Mouse (Mus musculus) hindbrain, postnatal 0 days (tissue): ENCODE measurements around the gene Gtdc1. TPM values are rescaled to one million over a fixed set of nuclear protein-coding genes. Genes with fewer than 3 reads are reported as not detected.

Experiments used
- ATAC-seq: fragments of 200-750 bp; cut with Nextera tagmentation; 2 replicates; pipeline ENCODE4 v1.8.0; 2017; ENCODE audit warnings: mild to moderate bottlenecking, moderate TSS enrichment, moderate library complexity
- DNase-seq: peaks from one replicate; pipeline ENCODE4 v3.0.0-alpha.2; 2015; ENCODE audit warnings: low spot score
- H3K27ac ChIP-seq: fragments of 300-500 bp; sonication (generic); 2 replicates; pipeline ENCODE4 v1.5.1; 2014; ENCODE audit warnings: mild to moderate bottlenecking
- H3K27me3 ChIP-seq: fragments of 300-500 bp; sonication (generic); 2 replicates; pipeline ENCODE4 v1.6.1; 2014; ENCODE audit warnings: low read length, mixed read lengths; ENCODE audit not compliant: insufficient read depth
- H3K36me3 ChIP-seq: fragments of 300-500 bp; sonication (generic); 2 replicates; pipeline ENCODE4 v1.6.1; 2014; ENCODE audit warnings: low read length, mixed read lengths; ENCODE audit not compliant: insufficient read depth
- H3K4me1 ChIP-seq: fragments of 300-500 bp; sonication (generic); 2 replicates; pipeline ENCODE4 v1.6.1; 2014; ENCODE audit warnings: antibody characterized with exemption, low read length, mixed read lengths; ENCODE audit not compliant: insufficient read depth
- H3K4me2 ChIP-seq: fragments of 300-500 bp; sonication (generic); 2 replicates; pipeline ENCODE4 v1.6.1; 2014; ENCODE audit warnings: low read depth, mild to moderate bottlenecking, low read length, moderate library complexity, mixed read lengths
- H3K4me3 ChIP-seq: fragments of 300-500 bp; sonication (generic); 2 replicates; pipeline ENCODE4 v1.5.1; 2014; ENCODE audit warnings: low read length
- H3K9ac ChIP-seq: fragments of 300-500 bp; sonication (generic); replicated peaks from 2 replicates; pipeline ENCODE4 v1.6.1; 2014; ENCODE audit warnings: mild to moderate bottlenecking, low read length, moderate library complexity, mixed read lengths
- H3K9me3 ChIP-seq: fragments of 300-500 bp; sonication (generic); 2 replicates; pipeline ENCODE4 v1.6.1; 2016; ENCODE audit warnings: low read length, mixed read lengths
- CTCF ChIP-seq: IDR thresholded peaks from 2 replicates; pipeline ENCODE4 v1.5.1; 2016; ENCODE audit warnings: antibody characterized with exemption, control low read depth, low read depth
- WGBS: fragments of 180-500 bp; shearing (Covaris S2); extraction: QIAGEN DNeasy Blood & Tissue Kit; methylation state at CpG from one replicate; pipeline ENCODE4 v1.1.7; 2014; 5-methylcytosine and 5-hydroxymethylcytosine counted together
- polyA plus RNA-seq: library from polyadenylated mRNA; unstranded; fragments of >200 nt; fragmentation: Nextera tagmentation; extraction: Ambion mirVana; gene quantifications from 2 replicates; pipeline ENCODE4 v1.2.1, GENCODE M21; 2015
- total RNA-seq: library from RNA; depleted of rRNA; stranded (reverse); fragments of >200 nt; gene quantifications from 2 replicates; pipeline ENCODE4 v1.2.3, GENCODE M21; 2014

The Gtdc1 gene
- total and polyA plus RNA-seq, 2 experiments from 2014 or later, result 25.8 to 40.6 TPM

DNA sequence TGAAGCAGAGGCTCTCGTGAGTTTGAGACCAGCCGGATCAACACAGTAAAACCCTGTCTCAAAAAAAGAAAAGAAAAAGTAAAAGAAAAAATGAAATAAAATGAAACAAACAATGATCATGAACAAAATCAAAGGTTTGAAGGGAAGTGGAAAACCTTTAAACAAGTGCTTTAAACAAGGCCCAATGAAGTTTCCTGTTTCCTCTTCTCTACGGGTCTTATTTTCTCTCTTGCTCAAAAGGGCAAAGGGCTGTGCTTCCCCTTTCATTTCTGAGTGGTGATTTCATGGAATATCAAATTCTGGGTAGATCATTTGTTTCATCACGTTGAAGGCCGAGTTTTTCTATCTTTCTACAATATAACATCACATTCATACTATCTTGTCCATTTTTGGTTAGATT lies 136.3 kb downstream of the Gtdc1 start:
- DNase-seq, result no peak
- Histone ChIP-seq H3K9ac (no peak overlapping the region), H3K27me3 (no peaks in the 10 kb centered on the region), H3K9me3 (no peaks in the 10 kb centered on the region), H3K4me2 (no peak overlapping the region), H3K4me1 (no peaks in the 10 kb centered on the region), H3K36me3 (no peaks in the 10 kb centered on the region), H3K27ac (no peak overlapping the region), H3K4me3 (no peak overlapping the region)
- 91% methylated on average over 5 of the region's 5 CpGs for WGBS
- ATAC-seq, result no peak
- no peak for TF ChIP-seq CTCF

GRCm38 (mm10) chr2:44782746-44783145 lies 144.7 kb downstream of the Gtdc1 start:
- H3K36me3 ChIP-seq, result no peaks in the 10 kb centered on the region
- no peaks in the 10 kb centered on the region for H3K27me3 ChIP-seq
- DNase-seq, result no peak
- H3K4me1 ChIP-seq, result no peaks in the 10 kb centered on the region
- no peak overlapping the region for H3K27ac ChIP-seq
- H3K4me2 ChIP-seq, result no peak overlapping the region
- no peak for ATAC-seq
- no peak overlapping the region for H3K9ac ChIP-seq
- WGBS, result 97% methylated on average over 4 of the region's 4 CpGs
- no peaks in the 10 kb centered on the region for H3K9me3 ChIP-seq
- no peak overlapping the region for H3K4me3 ChIP-seq
- no peak for TF ChIP-seq CTCF

DNA sequence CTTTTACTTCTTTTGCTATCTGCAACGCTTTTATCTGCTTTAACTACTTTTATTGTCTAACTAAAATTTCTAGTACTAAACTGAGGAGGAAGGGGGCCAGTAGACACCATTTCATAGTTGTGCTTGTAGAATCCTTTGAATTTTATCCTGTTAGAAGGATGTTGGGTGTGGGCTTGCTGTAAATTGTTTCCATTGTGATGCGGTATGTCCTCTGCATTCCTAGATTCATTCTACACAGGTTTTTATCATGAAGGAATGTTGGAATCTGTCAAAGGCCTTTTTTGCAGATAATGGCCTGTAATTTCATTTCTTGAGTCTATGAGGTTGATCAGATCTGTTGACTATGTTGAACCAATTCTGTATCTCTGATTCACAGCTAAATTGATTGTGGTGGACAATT lies 146.5 kb downstream of the Gtdc1 start:
- Histone ChIP-seq H3K4me2 (no peak overlapping the region), H3K36me3 (no peaks in the 10 kb centered on the region), H3K4me1 (no peaks in the 10 kb centered on the region), H3K9ac (no peak overlapping the region), H3K27me3 (no peaks in the 10 kb centered on the region), H3K27ac (no peak overlapping the region), H3K9me3 (no peaks in the 10 kb centered on the region), H3K4me3 (no peak overlapping the region)
- no peak for TF ChIP-seq CTCF
- ATAC-seq (no peak), DNase-seq (no peak)
- 97% methylated on average over 2 of the region's 2 CpGs for WGBS

GRCm38 (mm10) chr2:44763898-44764297 lies 163.6 kb downstream of the Gtdc1 start:
- 88% methylated on average over 1 of the region's 1 CpGs for WGBS
- Histone ChIP-seq H3K4me2 (no peak overlapping the region), H3K36me3 (no peaks in the 10 kb centered on the region), H3K4me3 (no peak overlapping the region), H3K27me3 (no peaks in the 10 kb centered on the region), H3K9me3 (no peaks in the 10 kb centered on the region), H3K27ac (no peak overlapping the region), H3K9ac (no peak overlapping the region), H3K4me1 (no peaks in the 10 kb centered on the region)
- TF ChIP-seq CTCF, result no peak
- no peak for DNase-seq
- ATAC-seq, result no peak

DNA sequence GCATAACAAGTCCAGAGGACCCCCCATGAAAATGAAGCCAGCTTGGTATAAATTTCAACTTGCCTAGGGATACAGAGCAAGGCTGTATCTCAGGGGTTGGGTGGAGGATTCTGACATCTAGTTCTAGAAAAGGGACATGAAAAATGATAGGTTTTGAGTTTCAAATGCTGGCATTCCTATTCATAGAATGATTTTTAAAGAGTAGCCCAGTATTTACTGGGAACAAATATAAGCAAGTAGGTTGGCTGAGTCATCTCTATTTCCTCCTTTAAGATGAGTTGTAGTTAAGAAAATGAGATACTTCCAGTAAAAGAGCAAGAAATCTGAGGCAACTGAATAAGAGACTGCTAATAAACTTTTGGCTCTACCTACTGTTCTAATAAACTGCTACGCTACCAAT lies 190.8 kb downstream of the Gtdc1 start:
- H3K4me1 ChIP-seq, result no peaks in the 10 kb centered on the region
- no peaks in the 10 kb centered on the region for H3K9me3 ChIP-seq
- no peak overlapping the region for H3K27ac ChIP-seq
- WGBS, result 96% methylated on average over 1 of the region's 1 CpGs
- no peak overlapping the region for H3K4me3 ChIP-seq
- no peak for ATAC-seq
- H3K27me3 ChIP-seq, result no peaks in the 10 kb centered on the region
- H3K36me3 ChIP-seq, result no peaks in the 10 kb centered on the region
- DNase-seq, result no peak
- H3K9ac ChIP-seq, result no peak overlapping the region
- H3K4me2 ChIP-seq, result no peak overlapping the region
- TF ChIP-seq CTCF, result no peak

GRCm38 (mm10) chr2:44721461-44721860 lies 206.0 kb downstream of the Gtdc1 start:
- DNase-seq, result no peak
- ATAC-seq, result no peak
- Histone ChIP-seq H3K4me3 (no peak overlapping the region), H3K4me1 (no peaks in the 10 kb centered on the region), H3K27ac (no peak overlapping the region), H3K9me3 (no peaks in the 10 kb centered on the region), H3K27me3 (no peaks in the 10 kb centered on the region), H3K9ac (no peak overlapping the region), H3K36me3 (no peaks in the 10 kb centered on the region), H3K4me2 (no peak overlapping the region)
- no peak for TF ChIP-seq CTCF

GRCm38 (mm10) chr2:44705883-44706615 lies 221.4 kb downstream of the Gtdc1 start:
- ATAC-seq, result no peak

More at GRCm38 (mm10) chr2:44705883-44706615, 221.4 kb downstream of the Gtdc1 start:
- Histone ChIP-seq H3K4me1 (no peaks in the 10 kb centered on the region), H3K9me3 (no peaks in the 10 kb centered on the region), H3K4me3 (no peak overlapping the region), H3K4me2 (no peak overlapping the region), H3K36me3 (no peaks in the 10 kb centered on the region), H3K27ac (peak overlapping the region; percentile 54; the same call in 1 of the 2 replicates), H3K9ac (no peak overlapping the region), H3K27me3 (no peaks in the 10 kb centered on the region)
- TF ChIP-seq CTCF, result no peak
- 53% methylated on average over 4 of the region's 4 CpGs for WGBS
- peak; percentile 27 for DNase-seq
